Mouse (Mus musculus) heart, adult 2 months (tissue): Measurements from ENCODE around the gene Slc35c2. TPM values are rescaled to one million over a fixed set of nuclear protein-coding genes. Genes with fewer than 3 reads are reported as not detected.

ENCODE experiments used
- DNase-seq, 2 experiments: peaks; one replicate each; pipeline ENCODE4 v3.0.0; 2021
- H3K27ac ChIP-seq: fragments of 200-600 bp; 2 replicates; pipeline ENCODE4 v1.8.1; 2022
- H3K27me3 ChIP-seq: fragments of 200-500 bp; 2 replicates; pipeline ENCODE4 v1.6.1; 2012; ENCODE audit warnings: mild to moderate bottlenecking, low read length, inconsistent platforms, mixed read lengths; ENCODE audit not compliant: control insufficient read depth, insufficient read depth
- H3K36me3 ChIP-seq: fragments of 200-500 bp; 2 replicates; pipeline ENCODE4 v1.6.1; 2012; ENCODE audit warnings: low read length, inconsistent platforms; ENCODE audit not compliant: control insufficient read depth, insufficient read depth
- H3K4me1 ChIP-seq: fragments of 200-500 bp; 2 replicates; pipeline ENCODE4 v1.6.1; 2011; ENCODE audit warnings: low read length; ENCODE audit not compliant: control insufficient read depth, insufficient read depth
- H3K4me3 ChIP-seq: fragments of 200-600 bp; 2 replicates; pipeline ENCODE4 v1.8.1; 2022
- H3K79me2 ChIP-seq: fragments of 200-500 bp; replicated peaks from 2 replicates; pipeline ENCODE4 v1.6.1; 2012; ENCODE audit warnings: mild to moderate bottlenecking, inconsistent platforms, low read length, moderate library complexity, mixed read lengths; ENCODE audit not compliant: control insufficient read depth, insufficient read depth
- H3K9ac ChIP-seq: fragments of 200-500 bp; 2 replicates; pipeline ENCODE4 v1.6.1; 2012; ENCODE audit warnings: low read depth, mild to moderate bottlenecking, control low read depth, inconsistent platforms, low read length, mixed read lengths
- CTCF ChIP-seq: fragments of 200-600 bp; IDR thresholded peaks from 2 replicates; pipeline ENCODE4 v1.8.1; 2022; ENCODE audit warnings: antibody characterized with exemption, mild to moderate bottlenecking, moderate library complexity
- EP300 ChIP-seq: fragments of 200-500 bp; IDR thresholded peaks from 2 replicates; pipeline ENCODE4 v1.6.1; 2011; ENCODE audit warnings: low read depth, low read length, control low read depth; ENCODE audit not compliant: insufficient read depth
- POLR2A ChIP-seq: fragments of 200-500 bp; IDR thresholded peaks from 2 replicates; pipeline ENCODE4 v1.6.1; 2011; ENCODE audit warnings: mild to moderate bottlenecking, low read depth, low read length, control low read depth; ENCODE audit not compliant: insufficient read depth
- WGBS: fragments of 180-500 bp; shearing (Covaris S2); methylation state at CpG from one replicate; pipeline ENCODE4 v1.1.7; 2018; 5-methylcytosine and 5-hydroxymethylcytosine counted together
- intact Hi-C: fragments of 180-260 bp; cut with DNase I; formaldehyde crosslinking; loops from one replicate; pipeline ENCODE4 v1.15.1; 2025
- polyA plus RNA-seq: library from polyadenylated mRNA; depleted of rRNA; stranded (reverse); fragments of >200 nt; gene quantifications from 2 replicates; pipeline ENCODE4 v1.2.3, GENCODE M21; 2012
- total RNA-seq, 2 experiments: library from RNA; stranded (reverse); gene quantifications; 2 replicates each; pipeline ENCODE4 v1.2.3; 2021

Gene Slc35c2
- total and polyA plus RNA-seq, 3 experiments: 15.9 to 46.4 (median 18.1) TPM

DNA sequence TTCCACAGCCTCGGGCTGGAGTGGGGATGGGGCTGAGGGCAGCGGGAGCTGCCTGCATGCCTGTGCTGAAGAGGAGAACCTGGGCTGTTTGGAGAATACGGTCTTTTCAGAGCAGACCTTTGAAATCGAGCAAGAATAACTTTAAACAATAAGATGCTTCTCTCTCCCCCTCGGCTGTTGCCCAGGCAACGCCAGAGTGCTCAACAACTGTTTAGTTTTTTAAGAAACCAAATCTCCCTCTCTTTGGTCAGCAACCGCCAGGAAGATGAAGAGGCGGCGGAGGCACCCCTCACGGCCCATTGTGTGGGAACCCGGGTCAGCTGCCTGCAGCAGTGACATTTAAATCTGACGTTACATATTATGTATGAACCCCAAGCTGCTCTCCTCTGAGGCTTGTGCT is 20.9 kb downstream of the Slc35c2 start:
- no peak for TF ChIP-seq CTCF
- no peak for TF ChIP-seq POLR2A
- no peak for TF ChIP-seq EP300
- H3K27ac ChIP-seq: no peak overlapping the region
- intact Hi-C loops: no loop called here
- WGBS: 33% methylated on average over 12 of the region's 12 CpGs
- no peaks in the 10 kb centered on the region for H3K79me2 ChIP-seq
- H3K27me3 ChIP-seq: peaks cover 2% of the 10 kb centered on the region; the same call in 1 of the 2 replicates
- no peak for DNase-seq
- H3K4me3 ChIP-seq: no peak overlapping the region
- no peaks in the 10 kb centered on the region for H3K36me3 ChIP-seq
- no peaks in the 10 kb centered on the region for H3K4me1 ChIP-seq
- H3K9ac ChIP-seq: no peak overlapping the region

GRCm38 (mm10) chr2:165263861-165264260 is 23.8 kb downstream of the Slc35c2 start:
- intact Hi-C loops: no loop called here
- TF ChIP-seq CTCF: no peak
- TF ChIP-seq EP300: no peak
- no peak for TF ChIP-seq POLR2A
- no peak overlapping the region for H3K4me3 ChIP-seq
- H3K79me2 ChIP-seq: no peaks in the 10 kb centered on the region
- peaks cover 2% of the 10 kb centered on the region; the same call in 1 of the 2 replicates for H3K27me3 ChIP-seq
- no peak overlapping the region for H3K27ac ChIP-seq
- no peaks in the 10 kb centered on the region for H3K36me3 ChIP-seq
- no peak for DNase-seq
- no peak overlapping the region for H3K9ac ChIP-seq
- H3K4me1 ChIP-seq: no peaks in the 10 kb centered on the region
- 59% methylated on average over 7 of the region's 7 CpGs for WGBS

GRCm38 (mm10) chr2:165262274-165262990 is 25.2 kb downstream of the Slc35c2 start:
- intact Hi-C loops: no loop called here
- H3K27ac ChIP-seq: no peak overlapping the region
- no peak overlapping the region for H3K9ac ChIP-seq
- WGBS: 58% methylated on average over 18 of the region's 18 CpGs
- H3K4me3 ChIP-seq: no peak overlapping the region
- no peaks in the 10 kb centered on the region for H3K36me3 ChIP-seq
- TF ChIP-seq POLR2A (no peak), EP300 (no peak), CTCF (no peak)
- H3K4me1 ChIP-seq: no peaks in the 10 kb centered on the region
- no peaks in the 10 kb centered on the region for H3K79me2 ChIP-seq
- H3K27me3 ChIP-seq: peaks cover 2% of the 10 kb centered on the region; the same call in 1 of the 2 replicates
- no peak for DNase-seq

DNA sequence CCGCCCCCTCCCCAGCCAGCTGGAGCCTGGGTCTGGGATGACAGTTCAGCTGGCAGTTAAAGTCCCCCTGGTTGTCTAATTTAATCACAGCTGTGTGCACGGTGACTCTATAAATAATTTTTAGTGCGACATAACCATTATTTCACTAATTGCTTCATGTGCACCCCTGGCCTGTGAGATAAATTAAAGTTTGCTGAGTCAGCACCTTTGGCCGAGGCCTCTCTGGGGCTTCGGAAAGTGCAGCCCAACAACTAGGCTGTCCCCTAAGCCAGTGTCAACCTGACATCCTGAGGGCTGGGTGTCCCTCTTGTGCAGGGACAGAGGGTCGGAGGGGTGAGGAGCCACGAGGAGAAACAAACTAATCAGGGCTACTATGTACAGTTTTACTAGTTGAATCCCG is 27.8 kb downstream of the Slc35c2 start:
- H3K9ac ChIP-seq: no peak overlapping the region
- H3K27ac ChIP-seq: no peak overlapping the region
- peaks cover 2% of the 10 kb centered on the region; the same call in 1 of the 2 replicates for H3K27me3 ChIP-seq
- no peaks in the 10 kb centered on the region for H3K4me1 ChIP-seq
- H3K4me3 ChIP-seq: no peak overlapping the region
- intact Hi-C loops: no loop called here
- TF ChIP-seq CTCF (no peak), EP300 (no peak), POLR2A (no peak)
- WGBS: 81% methylated on average over 8 of the region's 8 CpGs
- no peaks in the 10 kb centered on the region for H3K79me2 ChIP-seq
- DNase-seq: no peak
- no peaks in the 10 kb centered on the region for H3K36me3 ChIP-seq

GRCm38 (mm10) chr2:165258321-165258720 is 29.3 kb downstream of the Slc35c2 start:
- Histone ChIP-seq H3K9ac (no peak overlapping the region), H3K4me1 (no peaks in the 10 kb centered on the region), H3K27ac (no peak overlapping the region), H3K4me3 (no peak overlapping the region), H3K27me3 (peaks cover 3% of the 10 kb centered on the region; the same call in 1 of the 2 replicates), H3K79me2 (no peaks in the 10 kb centered on the region), H3K36me3 (no peaks in the 10 kb centered on the region)
- DNase-seq: no peak
- TF ChIP-seq CTCF: no peak
- no peak for TF ChIP-seq POLR2A
- TF ChIP-seq EP300: no peak
- intact Hi-C loops: no loop called here
- 61% methylated on average over 6 of the region's 6 CpGs for WGBS

DNA sequence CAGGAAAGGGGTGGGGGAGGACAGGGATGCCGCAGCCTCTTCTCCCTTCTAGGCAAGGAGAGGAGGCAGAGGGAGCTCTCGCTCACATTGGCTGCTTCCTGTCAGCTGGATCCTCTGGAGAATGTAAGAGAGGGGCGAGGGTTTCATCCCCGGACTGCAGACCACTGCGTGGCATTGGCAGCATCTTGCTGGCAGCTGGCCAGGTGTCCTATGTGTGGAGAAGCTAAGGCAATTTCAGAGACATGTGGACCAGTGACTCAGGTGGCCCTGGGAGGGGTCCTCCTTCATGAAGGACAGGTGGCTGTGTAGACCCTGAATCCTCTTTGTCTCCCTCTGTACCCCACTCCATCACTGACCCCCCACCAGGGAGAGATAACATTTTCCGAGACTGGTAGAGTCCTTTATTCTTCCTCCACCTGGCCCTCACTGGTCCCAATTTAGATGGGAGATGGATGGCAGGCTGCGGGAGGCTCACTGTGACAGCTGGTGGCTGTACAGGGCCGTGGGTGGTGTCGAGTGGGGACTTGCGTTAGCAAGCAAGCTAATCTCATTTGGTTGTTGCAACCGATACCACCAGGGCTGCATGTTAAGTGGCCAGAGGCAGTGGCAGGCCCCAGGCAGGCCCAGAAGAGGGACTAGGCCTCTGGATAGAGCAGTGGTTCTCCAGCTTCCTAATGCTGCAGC is 30.4 kb downstream of the Slc35c2 start:
- no peaks in the 10 kb centered on the region for H3K4me1 ChIP-seq
- intact Hi-C loops: no loop called here
- H3K79me2 ChIP-seq: no peaks in the 10 kb centered on the region
- 44% methylated on average over 11 of the region's 11 CpGs for WGBS
- no peak overlapping the region for H3K27ac ChIP-seq
- H3K9ac ChIP-seq: no peak overlapping the region
- no peaks in the 10 kb centered on the region for H3K36me3 ChIP-seq
- peaks cover 3% of the 10 kb centered on the region; the same call in 1 of the 2 replicates for H3K27me3 ChIP-seq
- no peak overlapping the region for H3K4me3 ChIP-seq
- TF ChIP-seq POLR2A (no peak), EP300 (no peak), CTCF (no peak)
- no peak for DNase-seq
